Mouse (Mus musculus) lung, embryonic 14.5 days (tissue): ENCODE data around the gene Atad1. TPM values are rescaled to one million over a fixed set of nuclear protein-coding genes. Genes with fewer than 3 reads are reported as not detected.
"Not testable (repeated sequence)": the region's sequence is repeated elsewhere in the genome, so short reads cannot be mapped to it uniquely, and the experiment has no call there.

Source experiments
- ATAC-seq: fragments of 200-750 bp; cut with Nextera tagmentation; 2 replicates; pipeline ENCODE4 v1.8.0; 2017; ENCODE audit warnings: mild to moderate bottlenecking, moderate TSS enrichment, moderate library complexity; ENCODE audit not compliant: insufficient read depth
- DNase-seq: peaks from one replicate; pipeline ENCODE4 v3.0.0-alpha.2; 2015
- H3K27ac ChIP-seq: fragments of 300-500 bp; sonication (generic); 2 replicates; pipeline ENCODE4 v1.5.1; 2014; ENCODE audit warnings: low read depth, mild to moderate bottlenecking, moderate library complexity
- H3K27me3 ChIP-seq: fragments of 300-500 bp; sonication (generic); 2 replicates; pipeline ENCODE4 v1.6.1; 2014; ENCODE audit warnings: low read length, control low read depth; ENCODE audit not compliant: insufficient read depth
- H3K36me3 ChIP-seq: fragments of 300-500 bp; sonication (generic); 2 replicates; pipeline ENCODE4 v1.6.1; 2014; ENCODE audit warnings: control low read depth; ENCODE audit not compliant: insufficient read depth
- H3K4me1 ChIP-seq: fragments of 300-500 bp; sonication (generic); 2 replicates; pipeline ENCODE4 v1.6.1; 2014; ENCODE audit warnings: antibody characterized with exemption, control low read depth; ENCODE audit not compliant: insufficient read depth
- H3K4me2 ChIP-seq: fragments of 300-500 bp; sonication (generic); 2 replicates; pipeline ENCODE4 v1.6.1; 2014; ENCODE audit warnings: mild to moderate bottlenecking
- H3K4me3 ChIP-seq: fragments of 300-500 bp; sonication (generic); 2 replicates; pipeline ENCODE4 v1.5.1; 2014; ENCODE audit warnings: low read depth, low read length
- H3K9ac ChIP-seq: fragments of 300-500 bp; sonication (generic); 2 replicates; pipeline ENCODE4 v1.6.1; 2014
- H3K9me3 ChIP-seq: fragments of 300-500 bp; sonication (generic); 2 replicates; pipeline ENCODE4 v1.6.1; 2016; ENCODE audit warnings: low read depth, low read length, control low read depth
- CTCF ChIP-seq: IDR thresholded peaks from 2 replicates; pipeline ENCODE4 v1.5.1; 2016; ENCODE audit warnings: antibody characterized with exemption, low read depth
- WGBS: fragments of 180-500 bp; shearing (Covaris S2); extraction: QIAGEN DNeasy Blood & Tissue Kit; methylation state at CpG from one replicate; pipeline ENCODE4 v1.1.7; 2014; 5-methylcytosine and 5-hydroxymethylcytosine counted together
- polyA plus RNA-seq: library from polyadenylated mRNA; unstranded; fragments of >200 nt; fragmentation: Nextera tagmentation; extraction: Ambion mirVana; gene quantifications from 2 replicates; pipeline ENCODE4 v1.2.1, GENCODE M21; 2014

Gene Atad1
- polyA plus RNA-seq, 1 experiment from 2014 or later = 67.6 TPM

- Histone ChIP-seq H3K27me3 (no peaks in the 10 kb centered on the region), H3K4me2 (no peak overlapping the region), H3K4me1 (no peaks in the 10 kb centered on the region), H3K36me3 (peaks cover 47% of the 10 kb centered on the region), H3K9ac (no peak overlapping the region), H3K9me3 (no peaks in the 10 kb centered on the region), H3K27ac (no peak overlapping the region), H3K4me3 (no peak overlapping the region)
- ATAC-seq (no peak), DNase-seq (no peak)
- whole genome bisulfite sequencing = 49% methylated on average over 2 of the region's 2 CpGs
- no peak for TF ChIP-seq CTCF
Observed at GRCm38 (mm10) chr19:32680894-32681293, 58.7 kb downstream of the Atad1 start.

GRCm38 (mm10) chr19:32675766-32676165 is 63.8 kb downstream of the Atad1 start:
- TF ChIP-seq CTCF = no peak
- DNase-seq (no peak), ATAC-seq (no peak)
- Histone ChIP-seq H3K9me3 (no peaks in the 10 kb centered on the region), H3K27ac (no peak overlapping the region), H3K27me3 (no peaks in the 10 kb centered on the region), H3K36me3 (peaks cover 53% of the 10 kb centered on the region), H3K4me1 (no peaks in the 10 kb centered on the region), H3K4me3 (no peak overlapping the region), H3K9ac (no peak overlapping the region), H3K4me2 (no peak overlapping the region)
- 89% methylated on average over 3 of the region's 3 CpGs for WGBS

GRCm38 (mm10) chr19:32667830-32668229 is 71.8 kb downstream of the Atad1 start:
- H3K27me3 ChIP-seq, H3K4me2 ChIP-seq, H3K27ac ChIP-seq, H3K4me1 ChIP-seq, H3K9ac ChIP-seq, H3K9me3 ChIP-seq, DNase-seq, H3K4me3 ChIP-seq, ATAC-seq: not testable (repeated sequence)
- peaks cover 16% of the 10 kb centered on the region for H3K36me3 ChIP-seq
- WGBS = 81% methylated on average over 1 of the region's 1 CpGs

- no peak overlapping the region for H3K4me2 ChIP-seq
- H3K27me3 ChIP-seq = no peaks in the 10 kb centered on the region
- no peak overlapping the region for H3K9ac ChIP-seq
- no peak overlapping the region for H3K27ac ChIP-seq
- H3K9me3 ChIP-seq = no peaks in the 10 kb centered on the region
- ATAC-seq (no peak), DNase-seq (no peak)
- H3K36me3 ChIP-seq = 0 out of 2 replicates have a peak, but pooled peaks cover 5% of the 10 kb centered on the region
- 75% methylated on average over 8 of the region's 8 CpGs for whole genome bisulfite sequencing
- TF ChIP-seq CTCF = no peak
- no peak overlapping the region for H3K4me3 ChIP-seq
- no peaks in the 10 kb centered on the region for H3K4me1 ChIP-seq
Observed at GRCm38 (mm10) chr19:32665243-32665642, 74.3 kb downstream of the Atad1 start.

- no peak for DNase-seq
- H3K9me3 ChIP-seq = no peaks in the 10 kb centered on the region
Observed at GRCm38 (mm10) chr19:32662936-32663335, 76.7 kb downstream of the Atad1 start.

GRCm38 (mm10) chr19:32659346-32659745 is 80.2 kb downstream of the Atad1 start:
- ATAC-seq = no peak

More at GRCm38 (mm10) chr19:32662936-32663335, 76.7 kb downstream of the Atad1 start:
- ATAC-seq = no peak
- no peak overlapping the region for H3K27ac ChIP-seq
- TF ChIP-seq CTCF = no peak
- H3K4me3 ChIP-seq = no peak overlapping the region
- no peaks in the 10 kb centered on the region for H3K4me1 ChIP-seq
- H3K4me2 ChIP-seq = no peak overlapping the region
- no peaks in the 10 kb centered on the region for H3K27me3 ChIP-seq
- H3K9ac ChIP-seq = no peak overlapping the region
- H3K36me3 ChIP-seq = 0 out of 2 replicates have a peak, but pooled peaks cover 5% of the 10 kb centered on the region
- 81% methylated on average over 6 of the region's 6 CpGs for WGBS

GRCm38 (mm10) chr19:32653630-32654362 is 85.8 kb downstream of the Atad1 start:
- Histone ChIP-seq H3K36me3 (no peaks in the 10 kb centered on the region), H3K27me3 (no peaks in the 10 kb centered on the region), H3K4me1 (no peaks in the 10 kb centered on the region), H3K9me3 (no peaks in the 10 kb centered on the region), H3K9ac (no peak overlapping the region), H3K4me3 (no peak overlapping the region), H3K27ac (no peak overlapping the region), H3K4me2 (no peak overlapping the region)
- no peak for TF ChIP-seq CTCF
- 76% methylated on average over 7 of the region's 7 CpGs for WGBS
- no peak for DNase-seq
- ATAC-seq = no peak

More at GRCm38 (mm10) chr19:32659346-32659745, 80.2 kb downstream of the Atad1 start:
- WGBS = 68% methylated on average over 5 of the region's 5 CpGs
- no peak overlapping the region for H3K27ac ChIP-seq
- H3K4me2 ChIP-seq = no peak overlapping the region
- H3K9ac ChIP-seq = no peak overlapping the region
- TF ChIP-seq CTCF = no peak
- DNase-seq = no peak
- no peaks in the 10 kb centered on the region for H3K9me3 ChIP-seq
- H3K27me3 ChIP-seq = no peaks in the 10 kb centered on the region
- H3K4me3 ChIP-seq = no peak overlapping the region
- H3K36me3 ChIP-seq = 0 out of 2 replicates have a peak, but pooled peaks cover 5% of the 10 kb centered on the region
- H3K4me1 ChIP-seq = no peaks in the 10 kb centered on the region
